Mouse (Mus musculus): ENCODE data around the gene Myh15. TPM values are rescaled to one million over a fixed set of nuclear protein-coding genes. Genes with fewer than 3 reads are reported as not detected.

Gene Myh15
- polyA plus RNA-seq (2015; fragmentation: Nextera tagmentation; extraction: Ambion mirVana) = not detected in 2 replicates

GRCm38 (mm10) chr16:49057186-49057585 lies at the start of gene Myh15:
TSS of gene Myh15 (plus strand) at chr16:49057486.

Other genes starting within 250 kb of the Myh15 start
- gene Retnlb, start 240.6 kb upstream of the Myh15 start, polyA plus RNA-seq (2015; fragmentation: Nextera tagmentation; extraction: Ambion mirVana) = not detected in 2 replicates
- gene Retnla, start 214.9 kb upstream of the Myh15 start, polyA plus RNA-seq (2015; fragmentation: Nextera tagmentation; extraction: Ambion mirVana) = 1.1 TPM in 1 of 2 replicates, not detected in the other
- 12.6 and 31.6 TPM in 2 replicates for gene Retnlg, start 184.9 kb upstream of the Myh15 start, polyA plus RNA-seq (2015; fragmentation: Nextera tagmentation; extraction: Ambion mirVana)
- 12.5 and 13.0 TPM in 2 replicates for gene Dzip3, start 63.3 kb upstream of the Myh15 start, polyA plus RNA-seq (2015; fragmentation: Nextera tagmentation; extraction: Ambion mirVana)
- 5.8 and 6.9 TPM in 2 replicates for gene Cip2a, start 63.3 kb upstream of the Myh15 start, polyA plus RNA-seq (2015; fragmentation: Nextera tagmentation; extraction: Ambion mirVana)

All from adrenal gland, postnatal 0 days (tissue).